Mouse (Mus musculus) heart, embryonic 13.5 days (tissue): ENCODE measurements at regions not wholly inside any gene's neighbourhood (a gene's known extent, or its start where the extent isn't known, plus 50 kb on each side); places are given as distances from the start of the nearest gene placed in this dataset.

ENCODE experiments used
- ATAC-seq: fragments of 200-750 bp; cut with Nextera tagmentation; 2 replicates; pipeline ENCODE4 v1.8.0; 2017; ENCODE audit warnings: moderate TSS enrichment; ENCODE audit not compliant: insufficient number of reproducible peaks, low FRiP score, low TSS enrichment; ENCODE audit errors: extremely low read depth
- H3K27ac ChIP-seq: fragments of 300-500 bp; sonication (generic); replicated peaks from 2 replicates; pipeline ENCODE4 v1.5.1; 2015; ENCODE audit warnings: moderate library complexity, mild to moderate bottlenecking, inconsistent platforms
- H3K27me3 ChIP-seq: fragments of 300-500 bp; sonication (generic); replicated peaks from 2 replicates; pipeline ENCODE4 v1.6.1; 2015; ENCODE audit warnings: mild to moderate bottlenecking, inconsistent platforms
- H3K36me3 ChIP-seq: fragments of 300-500 bp; sonication (generic); 2 replicates; pipeline ENCODE4 v1.6.1; 2015; ENCODE audit warnings: mild to moderate bottlenecking, inconsistent platforms
- H3K4me1 ChIP-seq: fragments of 300-500 bp; sonication (generic); 2 replicates; pipeline ENCODE4 v1.6.1; 2015; ENCODE audit warnings: inconsistent platforms
- H3K4me2 ChIP-seq: fragments of 300-500 bp; sonication (generic); 2 replicates; pipeline ENCODE4 v1.6.1; 2015; ENCODE audit warnings: inconsistent platforms, mild to moderate bottlenecking, moderate library complexity
- H3K4me3 ChIP-seq: fragments of 300-500 bp; sonication (generic); 2 replicates; pipeline ENCODE4 v1.5.1; 2015; ENCODE audit warnings: moderate library complexity, mild to moderate bottlenecking, inconsistent platforms
- H3K9ac ChIP-seq: fragments of 300-500 bp; sonication (generic); 2 replicates; pipeline ENCODE4 v1.6.1; 2015; ENCODE audit warnings: inconsistent platforms, mild to moderate bottlenecking, moderate library complexity
- H3K9me3 ChIP-seq: fragments of 300-500 bp; sonication (generic); 2 replicates; pipeline ENCODE4 v1.6.1; 2016; ENCODE audit warnings: inconsistent platforms
- WGBS: fragments of 180-500 bp; shearing (Covaris S2); methylation state at CpG from one replicate; pipeline ENCODE4 v1.1.7; 2015; ENCODE audit warnings: mixed read lengths; 5-methylcytosine and 5-hydroxymethylcytosine counted together

GRCm38 (mm10) chr6:47354515-47354914 is 98.7 kb upstream of the Cul1 start:
- H3K36me3 ChIP-seq = no peaks in the 10 kb centered on the region
- no peak overlapping the region for H3K27ac ChIP-seq
- ATAC-seq = no peak
- WGBS = 87% methylated on average over 2 of the region's 2 CpGs
- no peaks in the 10 kb centered on the region for H3K9me3 ChIP-seq
- no peak overlapping the region for H3K4me2 ChIP-seq
- H3K4me3 ChIP-seq = no peak overlapping the region
- peaks cover 8% of the 10 kb centered on the region; the same call in 1 of the 2 replicates for H3K4me1 ChIP-seq
- H3K9ac ChIP-seq = no peak overlapping the region
- H3K27me3 ChIP-seq = no peaks in the 10 kb centered on the region

- ATAC-seq = no peak
- Histone ChIP-seq H3K4me1 (peaks cover 8% of the 10 kb centered on the region; the same call in 1 of the 2 replicates), H3K4me2 (no peak overlapping the region), H3K9ac (no peak overlapping the region), H3K36me3 (no peaks in the 10 kb centered on the region), H3K27me3 (no peaks in the 10 kb centered on the region), H3K9me3 (peaks cover 3% of the 10 kb centered on the region; the same call in 1 of the 2 replicates), H3K27ac (no peak overlapping the region), H3K4me3 (no peak overlapping the region)
- 65% methylated on average over 7 of the region's 7 CpGs for WGBS
Observed at GRCm38 (mm10) chr6:47355500-47355899, 97.7 kb upstream of the Cul1 start.

- H3K27me3 ChIP-seq = no peaks in the 10 kb centered on the region
- peaks cover 3% of the 10 kb centered on the region; the same call in 1 of the 2 replicates for H3K9me3 ChIP-seq
- H3K36me3 ChIP-seq = no peaks in the 10 kb centered on the region
- no peak overlapping the region for H3K4me3 ChIP-seq
- ATAC-seq = no peak
- peak overlapping the region; percentile 9; the same call in 1 of the 2 replicates for H3K4me2 ChIP-seq
- WGBS = 67% methylated on average over 7 of the region's 7 CpGs
- H3K27ac ChIP-seq = no peak overlapping the region
- H3K9ac ChIP-seq = no peak overlapping the region
- H3K4me1 ChIP-seq = peaks cover 8% of the 10 kb centered on the region; the same call in 1 of the 2 replicates
Observed at GRCm38 (mm10) chr6:47356500-47356899, 96.7 kb upstream of the Cul1 start.

- H3K27ac ChIP-seq = no peak overlapping the region
- H3K9ac ChIP-seq = no peak overlapping the region
- H3K4me3 ChIP-seq = no peak overlapping the region
- H3K9me3 ChIP-seq = peaks cover 3% of the 10 kb centered on the region; the same call in 1 of the 2 replicates
- H3K4me2 ChIP-seq = no peak overlapping the region
- no peak for ATAC-seq
- 38% methylated on average over 2 of the region's 2 CpGs for WGBS
- H3K36me3 ChIP-seq = no peaks in the 10 kb centered on the region
- H3K4me1 ChIP-seq = peaks cover 8% of the 10 kb centered on the region; the same call in 1 of the 2 replicates
- no peaks in the 10 kb centered on the region for H3K27me3 ChIP-seq
Observed at GRCm38 (mm10) chr6:47358686-47359085, 94.5 kb upstream of the Cul1 start.

GRCm38 (mm10) chr6:47364002-47364401 is 89.2 kb upstream of the Cul1 start:
- Histone ChIP-seq H3K4me1 (no peaks in the 10 kb centered on the region), H3K36me3 (no peaks in the 10 kb centered on the region)
- no peak for ATAC-seq

GRCm38 (mm10) chr6:47364556-47364955 is 88.6 kb upstream of the Cul1 start:
- WGBS = 48% methylated on average over 2 of the region's 2 CpGs
- Histone ChIP-seq H3K9ac (no peak overlapping the region), H3K4me2 (no peak overlapping the region), H3K36me3 (no peaks in the 10 kb centered on the region), H3K27ac (no peak overlapping the region), H3K27me3 (no peaks in the 10 kb centered on the region), H3K9me3 (peaks cover 3% of the 10 kb centered on the region; the same call in 1 of the 2 replicates), H3K4me3 (no peak overlapping the region), H3K4me1 (no peaks in the 10 kb centered on the region)
- no peak for ATAC-seq

More at GRCm38 (mm10) chr6:47364002-47364401, 89.2 kb upstream of the Cul1 start:
- Histone ChIP-seq H3K9me3 (peaks cover 3% of the 10 kb centered on the region; the same call in 1 of the 2 replicates), H3K4me2 (no peak overlapping the region), H3K4me3 (no peak overlapping the region), H3K27me3 (no peaks in the 10 kb centered on the region), H3K9ac (no peak overlapping the region), H3K27ac (no peak overlapping the region)
- WGBS = 72% methylated on average over 1 of the region's 1 CpGs

- no peaks in the 10 kb centered on the region for H3K9me3 ChIP-seq
- no peak for ATAC-seq
- no peak overlapping the region for H3K9ac ChIP-seq
- no peaks in the 10 kb centered on the region for H3K27me3 ChIP-seq
- no peak overlapping the region for H3K4me3 ChIP-seq
- 69% methylated on average over 5 of the region's 5 CpGs for WGBS
- H3K27ac ChIP-seq = no peak overlapping the region
- no peak overlapping the region for H3K4me2 ChIP-seq
- H3K36me3 ChIP-seq = no peaks in the 10 kb centered on the region
- no peaks in the 10 kb centered on the region for H3K4me1 ChIP-seq
Observed at GRCm38 (mm10) chr6:47365651-47366645, 87.2 kb upstream of the Cul1 start.

GRCm38 (mm10) chr6:47367461-47367860 is 85.7 kb upstream of the Cul1 start:
- 53% methylated on average over 2 of the region's 2 CpGs for WGBS
- no peak for ATAC-seq

GRCm38 (mm10) chr6:47375705-47376104 is 77.5 kb upstream of the Cul1 start:
- H3K9ac ChIP-seq = no peak overlapping the region
- no peaks in the 10 kb centered on the region; the same call in 1 of the 2 replicates for H3K4me1 ChIP-seq
- H3K27me3 ChIP-seq = no peaks in the 10 kb centered on the region
- no peaks in the 10 kb centered on the region for H3K9me3 ChIP-seq
- no peak for ATAC-seq
- 36% methylated on average over 4 of the region's 4 CpGs for WGBS
- H3K36me3 ChIP-seq = no peaks in the 10 kb centered on the region
- no peak overlapping the region for H3K4me3 ChIP-seq
- no peak overlapping the region for H3K4me2 ChIP-seq
- no peak overlapping the region for H3K27ac ChIP-seq

More at GRCm38 (mm10) chr6:47367461-47367860, 85.7 kb upstream of the Cul1 start:
- H3K4me1 ChIP-seq = no peaks in the 10 kb centered on the region
- H3K27me3 ChIP-seq = no peaks in the 10 kb centered on the region
- H3K4me2 ChIP-seq = no peak overlapping the region
- H3K9ac ChIP-seq = no peak overlapping the region
- H3K4me3 ChIP-seq = no peak overlapping the region
- no peak overlapping the region for H3K27ac ChIP-seq
- no peaks in the 10 kb centered on the region for H3K36me3 ChIP-seq
- H3K9me3 ChIP-seq = no peaks in the 10 kb centered on the region

GRCm38 (mm10) chr6:47381451-47381850 is 71.7 kb upstream of the Cul1 start:
- 73% methylated on average over 2 of the region's 2 CpGs for WGBS

GRCm38 (mm10) chr6:47386550-47386949 is 66.6 kb upstream of the Cul1 start:
- ATAC-seq = no peak
- Histone ChIP-seq H3K27me3 (no peaks in the 10 kb centered on the region), H3K36me3 (no peaks in the 10 kb centered on the region), H3K4me2 (no peak overlapping the region), H3K4me3 (no peak overlapping the region), H3K27ac (no peak overlapping the region), H3K9ac (no peak overlapping the region), H3K9me3 (no peaks in the 10 kb centered on the region), H3K4me1 (no peaks in the 10 kb centered on the region)

More at GRCm38 (mm10) chr6:47381451-47381850, 71.7 kb upstream of the Cul1 start:
- Histone ChIP-seq H3K4me1 (no peaks in the 10 kb centered on the region), H3K36me3 (no peaks in the 10 kb centered on the region), H3K27ac (no peak overlapping the region), H3K27me3 (no peaks in the 10 kb centered on the region), H3K4me3 (no peak overlapping the region), H3K4me2 (no peak overlapping the region), H3K9me3 (no peaks in the 10 kb centered on the region), H3K9ac (no peak overlapping the region)
- no peak for ATAC-seq
